Mouse (Mus musculus) T-helper 17 cell (primary cell): Measurements from ENCODE around the gene Hnrnpm.
"Not testable (repeated sequence)": the region's sequence is repeated elsewhere in the genome, so short reads cannot be mapped to it uniquely, and the experiment has no call there.

Experiments used
- in situ Hi-C, 2 experiments: fragments of 300-600 bp; cut with MboI, MseI; formaldehyde crosslinking; loops; 1 replicate in 1 of 2; 2 replicates in 1 of 2; pipeline ENCODE4 v1.15.1; 2025; ENCODE audit warnings: high pct_unique_total_duplicates in 2 of 2

Hnrnpm gene

DNA sequence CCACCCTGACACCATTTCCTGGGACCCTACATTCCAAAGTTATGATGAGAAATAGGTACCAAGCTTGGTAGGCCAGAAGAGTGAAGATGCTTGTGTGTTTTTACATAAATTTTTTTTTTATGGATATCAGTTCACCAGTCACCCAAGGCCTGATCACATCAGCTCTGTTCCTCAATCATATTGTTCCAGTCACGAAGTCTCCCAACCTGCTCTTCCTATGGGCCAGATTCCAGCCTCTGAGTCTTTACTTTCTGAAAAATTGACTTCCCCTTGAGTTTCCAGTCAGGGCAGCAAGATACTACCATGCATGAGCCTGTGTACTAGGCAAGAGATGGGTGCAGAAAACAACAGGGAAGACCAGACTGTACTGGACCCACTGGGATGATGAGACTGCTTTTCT, at the start of gene Hnrnpm:
Gene Hnrnpm, minus strand, starts transcription at position 101 of the 400 bp plus-strand sequence.
- in situ Hi-C loops: no loop called here

DNA sequence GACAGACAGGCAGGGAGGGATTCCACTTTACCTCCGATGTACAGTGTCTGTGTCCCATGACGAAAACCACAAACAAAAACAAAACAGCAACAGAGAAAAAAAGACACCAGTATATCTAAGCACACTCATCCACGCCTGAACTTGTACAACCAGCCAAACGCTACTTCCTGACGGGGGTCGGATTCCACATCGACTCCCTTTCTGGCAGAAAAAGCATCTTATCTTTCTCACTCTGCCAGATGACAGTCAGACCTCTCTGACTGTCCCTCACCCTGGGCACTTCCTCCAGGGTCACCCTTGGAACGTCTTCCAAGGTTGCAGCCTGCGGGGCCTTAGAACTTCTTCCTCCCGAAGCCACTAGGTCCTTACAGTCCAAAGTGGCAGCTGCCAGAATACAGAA, 46.9 kb upstream of the Hnrnpm start:
- in situ Hi-C loops: not testable (repeated sequence)

DNA sequence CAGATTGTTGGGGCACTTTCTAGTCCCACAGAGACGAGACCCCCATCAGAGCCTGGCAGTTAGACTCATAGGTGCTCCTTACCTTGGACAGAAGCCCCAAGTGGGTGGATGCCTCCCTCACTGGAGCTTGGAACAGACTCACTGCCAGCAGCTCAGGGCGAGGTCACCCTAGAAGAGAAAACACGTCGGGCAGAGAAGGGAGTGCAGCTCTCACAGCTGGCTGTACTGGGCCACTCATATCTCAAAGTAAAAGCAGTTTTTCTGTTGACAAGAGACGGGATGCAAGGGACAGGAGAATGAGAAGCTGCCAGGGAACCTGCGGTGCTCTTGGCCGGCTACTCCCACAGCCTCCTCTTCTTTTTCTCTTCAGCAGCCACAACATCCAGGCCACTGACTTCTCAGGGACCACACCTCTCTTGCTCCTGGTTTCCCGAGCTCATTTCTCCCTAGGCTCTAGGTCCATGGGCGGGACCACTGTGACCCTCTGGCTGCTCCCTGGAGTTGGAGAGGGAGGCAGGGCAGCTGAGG, 46.0 kb upstream of the Hnrnpm start:
- in situ Hi-C loops: not testable (repeated sequence)

DNA sequence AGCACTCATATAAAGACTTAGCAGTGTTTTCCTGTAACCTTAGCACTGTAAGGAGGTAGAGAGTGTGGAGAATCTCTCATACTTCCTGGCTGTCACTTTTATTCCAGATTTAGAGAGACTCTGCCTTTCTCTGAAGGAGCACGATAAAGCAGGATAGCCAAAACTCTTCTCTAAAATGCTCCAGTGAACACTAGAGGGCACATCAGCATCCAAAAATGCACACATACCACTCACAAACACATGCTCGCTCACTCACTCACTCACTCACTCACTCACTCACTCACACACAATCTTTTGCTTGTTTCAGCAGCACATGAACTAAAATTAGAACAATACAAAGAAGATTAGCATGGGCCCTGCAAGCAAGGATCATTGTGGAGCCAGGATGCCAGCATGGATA, 42.6 kb upstream of the Hnrnpm start:
- in situ Hi-C loops: no loop called here

DNA sequence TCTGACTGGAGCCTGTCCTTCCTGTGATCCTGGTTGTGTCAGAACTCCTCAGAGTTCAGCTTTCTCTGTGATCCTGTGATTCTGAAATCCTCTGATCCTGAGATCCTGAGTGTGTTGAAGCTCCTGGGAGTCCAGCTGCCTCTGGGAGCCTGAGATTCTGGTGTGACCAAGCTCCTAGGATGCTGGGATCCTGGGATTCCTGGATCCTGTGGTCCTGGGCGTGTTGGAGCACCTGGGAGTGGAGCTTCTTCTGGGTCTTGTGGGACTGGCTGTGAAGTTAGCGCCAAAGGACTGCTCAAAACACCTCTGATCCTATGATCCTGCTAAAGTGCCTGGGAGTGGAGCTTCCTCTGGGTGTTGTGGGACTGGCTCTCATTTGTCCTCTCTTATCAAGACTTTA, 41.7 kb upstream of the Hnrnpm start:
- in situ Hi-C loops: no loop called here

DNA sequence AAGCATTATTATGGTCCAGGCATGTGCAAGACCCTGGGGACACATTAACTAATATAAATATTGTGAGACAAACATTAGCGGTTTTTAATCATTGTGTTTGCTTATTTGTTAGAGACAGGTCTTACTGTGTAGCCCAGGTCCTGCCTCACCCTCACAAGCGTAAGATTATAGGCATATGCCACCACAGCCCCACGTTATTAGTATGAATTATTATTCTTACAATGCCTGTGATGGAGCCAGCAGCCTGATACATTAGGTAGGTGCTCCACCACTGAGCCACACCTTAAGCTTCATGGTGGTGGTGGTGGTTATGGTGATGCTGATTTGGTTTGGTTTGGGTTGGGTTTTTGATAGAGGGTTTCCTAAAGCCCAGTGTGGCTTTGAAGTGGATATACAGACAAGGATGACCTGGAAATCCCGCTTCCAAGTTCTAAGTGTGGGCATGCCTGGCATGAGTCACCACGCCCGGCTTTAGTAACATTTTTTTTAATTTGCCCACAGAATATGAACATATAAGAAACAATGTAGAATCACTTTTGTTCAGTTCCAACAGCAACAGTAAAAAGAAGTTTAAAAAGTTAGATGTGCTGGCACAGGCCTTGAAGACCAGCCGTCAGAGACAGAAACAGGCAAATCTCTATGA, 33.2 kb upstream of the Hnrnpm start:
- in situ Hi-C loops: no loop called here

DNA sequence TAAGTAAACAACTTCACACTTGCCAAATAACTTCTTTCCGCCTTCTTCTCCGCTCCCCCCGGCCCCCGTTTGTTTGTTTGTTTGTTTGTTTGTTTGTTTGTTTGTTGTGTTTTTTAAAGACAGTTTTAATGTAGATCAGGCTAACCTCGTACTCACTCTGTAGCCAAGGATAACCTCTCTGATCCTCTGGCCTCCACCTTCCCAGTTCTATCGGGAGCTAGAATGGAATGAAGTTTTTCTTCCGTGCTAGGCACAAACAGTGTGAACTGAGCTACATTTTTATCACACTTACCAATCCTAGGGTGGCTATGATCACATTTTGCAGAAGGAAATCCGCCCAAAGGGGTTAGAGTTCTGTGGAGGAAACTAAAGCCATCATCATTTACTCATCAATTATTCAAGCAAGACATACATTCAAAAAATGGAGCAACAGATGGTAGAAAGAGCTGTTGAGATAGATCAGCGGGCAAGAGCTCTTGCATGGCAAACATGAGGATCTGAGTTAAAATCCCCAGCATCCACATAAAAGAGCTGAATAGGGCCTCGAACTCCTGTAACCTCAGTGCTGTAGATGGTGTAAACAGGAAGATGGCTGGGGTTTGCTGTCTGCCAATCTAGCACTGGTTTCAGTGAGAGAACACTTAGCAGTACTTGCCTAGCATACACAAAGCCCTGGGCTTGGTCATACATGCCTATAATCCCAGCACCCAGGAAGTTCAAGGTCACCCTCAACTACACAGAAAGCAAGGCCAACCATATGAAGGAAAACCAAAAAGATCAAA, 32.5 kb upstream of the Hnrnpm start:
- in situ Hi-C loops: no loop called here

DNA sequence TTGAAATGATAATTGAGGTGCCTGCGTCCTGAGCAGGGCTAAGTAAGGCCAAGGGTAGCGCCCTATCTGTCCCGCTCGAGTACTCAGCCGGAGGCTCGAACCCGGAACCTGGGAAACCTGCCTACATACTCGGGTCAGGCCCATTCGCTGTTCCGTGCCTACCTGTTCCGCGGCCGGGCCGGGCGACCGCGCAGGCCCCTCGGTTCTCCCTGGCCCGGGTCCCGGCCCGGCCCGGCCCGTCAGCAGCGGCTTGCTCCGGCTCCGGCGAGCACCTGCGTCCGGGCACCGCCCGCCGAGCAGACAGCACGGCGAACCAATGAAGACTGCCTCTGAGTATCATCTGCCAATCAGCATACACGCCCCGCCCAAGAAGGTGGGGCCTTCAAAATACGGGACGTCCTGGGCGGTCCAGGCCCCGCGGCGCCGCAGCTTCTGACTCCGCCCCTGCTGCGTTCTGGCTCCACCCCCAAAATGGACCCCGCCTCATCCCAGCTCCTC, 31.8 kb upstream of the Hnrnpm start, which contains the start of gene March2:
Gene March2, minus strand, starts transcription at position 287 of the 498 bp plus-strand sequence.
- in situ Hi-C loops: no loop called here

DNA sequence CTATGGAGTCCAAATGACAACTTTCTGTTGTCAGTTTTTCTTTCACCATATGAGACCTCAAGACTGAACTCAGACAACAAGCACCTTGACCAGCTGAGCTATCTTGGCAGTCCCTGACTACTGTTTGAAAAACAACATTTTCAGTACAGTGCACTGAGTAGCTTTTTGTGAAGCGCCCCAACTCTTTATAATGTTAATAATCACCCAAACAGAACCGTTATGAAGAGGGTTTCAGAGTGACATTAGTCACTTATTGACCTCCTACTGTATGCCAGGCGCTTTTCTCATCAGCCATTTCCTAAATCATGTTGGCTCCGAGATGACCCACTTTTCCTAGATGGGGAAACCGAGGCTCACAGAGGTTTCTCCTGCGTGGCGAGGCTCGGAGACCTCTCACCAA, 31.3 kb upstream of the Hnrnpm start:
- in situ Hi-C loops: no loop called here

DNA sequence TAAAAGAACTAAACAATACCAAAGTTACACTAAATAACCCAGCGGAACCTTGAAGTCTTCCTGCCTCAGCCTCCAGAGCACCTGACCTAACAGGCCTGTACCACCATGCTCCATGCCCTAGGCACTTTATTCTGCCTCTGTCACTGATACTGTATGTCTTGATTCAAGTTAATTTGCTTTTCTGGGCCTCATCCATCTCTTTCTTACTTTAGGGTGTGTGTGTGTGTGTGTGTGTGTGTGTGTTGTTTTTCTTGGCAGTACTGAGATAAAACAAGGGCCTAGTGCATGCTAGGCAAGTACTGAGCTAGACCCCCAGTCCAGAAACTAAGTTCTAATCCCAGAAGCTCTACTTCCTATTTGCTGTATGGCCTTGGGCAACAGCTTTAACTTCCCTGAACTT, 30.6 kb upstream of the Hnrnpm start:
- in situ Hi-C loops: no loop called here

DNA sequence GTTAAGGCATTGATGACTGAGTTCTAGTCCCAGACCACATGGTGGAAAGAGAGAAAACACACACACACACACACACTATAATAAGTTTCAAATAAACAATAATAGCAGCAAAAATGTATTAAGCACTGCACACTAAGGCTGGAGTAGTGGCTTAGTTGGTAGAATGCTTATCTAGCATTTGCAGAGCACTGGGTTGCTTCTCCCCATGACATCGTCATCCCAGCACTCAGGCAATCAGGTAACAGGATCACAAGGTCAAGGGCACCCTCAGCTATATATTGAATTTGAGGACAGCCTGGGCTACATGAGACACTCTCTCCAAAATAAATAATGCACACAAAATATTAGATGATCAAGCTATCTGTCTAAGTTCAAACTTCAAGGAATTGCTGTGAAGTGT, 28.1 kb upstream of the Hnrnpm start:
- in situ Hi-C loops: no loop called here

DNA sequence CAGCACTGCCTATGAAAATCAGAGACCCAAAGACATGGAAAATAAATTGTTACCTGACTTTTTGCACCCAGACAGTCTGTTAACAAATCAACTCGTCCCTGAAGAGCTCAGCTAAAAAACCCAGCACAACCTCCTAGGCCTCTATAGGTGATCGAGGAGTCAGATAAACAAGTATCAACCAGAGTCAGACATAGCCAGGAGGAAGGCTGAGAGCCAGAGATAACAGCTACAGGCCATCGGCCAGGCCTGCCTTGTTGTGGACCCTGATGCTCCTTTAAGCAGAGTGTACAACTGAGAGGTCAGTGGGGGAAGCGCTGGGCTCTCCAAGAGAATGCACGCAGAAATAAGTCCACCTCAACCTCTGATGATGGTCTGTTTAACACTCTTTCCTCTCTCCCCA, 26.6 kb upstream of the Hnrnpm start:
- in situ Hi-C loops: no loop called here

DNA sequence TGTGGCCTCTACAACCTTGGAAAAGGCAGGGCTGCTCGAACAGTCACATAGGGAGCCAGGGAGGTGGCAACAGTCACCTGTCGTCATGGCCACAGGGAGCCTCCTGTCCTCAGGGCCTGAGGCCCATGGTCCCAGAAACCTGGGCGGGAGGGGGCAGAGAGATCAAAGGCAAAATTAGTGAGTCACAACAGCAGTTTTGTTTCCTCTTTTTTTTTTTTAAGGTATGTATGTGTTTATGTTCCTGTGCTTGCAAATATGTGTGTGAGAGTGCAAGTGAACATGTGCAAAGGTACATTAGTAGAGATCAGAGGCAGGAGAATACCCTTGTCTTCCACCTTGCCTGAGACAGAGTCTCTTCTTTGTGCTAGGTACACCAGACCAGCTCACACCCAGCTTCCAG, 23.2 kb upstream of the Hnrnpm start:
- in situ Hi-C loops: no loop called here

DNA sequence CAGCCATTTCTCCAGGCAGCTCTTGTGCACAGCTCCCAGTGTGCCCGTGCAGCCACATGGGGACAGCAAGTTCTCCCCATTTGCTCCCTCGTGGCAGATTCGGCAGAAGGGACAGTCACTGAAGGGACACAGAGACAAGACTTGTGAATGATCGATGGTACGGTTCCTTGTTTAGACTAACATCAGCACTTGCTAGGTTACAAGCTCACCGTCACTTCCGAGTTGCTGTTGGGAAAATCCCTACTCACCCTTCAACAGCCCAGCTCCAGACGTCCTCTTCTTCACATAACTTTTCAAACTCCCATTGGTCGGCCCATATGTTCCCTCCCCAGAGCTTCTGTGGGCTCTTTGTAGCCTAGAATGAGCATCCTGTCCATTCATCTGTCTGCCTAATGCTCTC, 16.4 kb upstream of the Hnrnpm start:
- in situ Hi-C loops: no loop called here

DNA sequence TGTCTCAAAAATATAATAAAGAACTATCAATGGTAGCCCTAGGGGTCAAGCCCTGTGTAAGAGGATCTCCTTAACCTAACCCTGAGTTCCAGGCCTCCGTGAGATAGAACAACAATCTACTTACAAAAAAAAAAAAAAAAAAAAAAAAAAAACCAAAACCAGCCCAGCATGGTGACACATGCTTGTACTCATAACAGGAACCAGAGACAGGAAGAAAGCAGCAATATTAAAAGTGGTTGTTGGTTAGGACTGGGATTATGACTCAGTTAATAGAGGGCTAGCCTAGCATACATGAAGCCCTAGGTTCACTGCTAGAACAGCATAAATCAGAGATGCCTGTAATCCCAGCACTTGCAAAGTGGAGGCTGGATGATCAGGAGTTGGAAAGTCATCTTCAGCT, 15.5 kb upstream of the Hnrnpm start:
- in situ Hi-C loops: no loop called here

DNA sequence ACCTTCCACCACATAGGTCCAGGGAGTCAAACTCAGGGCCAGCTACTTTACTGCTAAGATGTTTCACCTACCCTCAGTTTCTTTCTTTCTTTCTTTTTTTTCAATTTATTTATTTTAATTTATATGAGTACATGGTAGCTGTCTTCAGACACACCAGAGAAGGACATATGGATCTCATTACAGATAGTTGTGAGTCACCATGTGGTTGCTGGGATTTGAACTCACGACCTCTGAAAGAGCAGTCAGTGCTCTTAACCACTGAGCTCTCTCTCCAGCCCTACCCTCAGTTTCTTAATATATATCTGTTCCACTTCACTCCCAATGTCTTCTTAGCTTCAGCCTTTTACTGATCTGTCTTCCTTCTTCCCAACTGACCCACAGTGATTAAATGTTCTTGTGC, 8.8 kb upstream of the Hnrnpm start:
- in situ Hi-C loops: no loop called here

DNA sequence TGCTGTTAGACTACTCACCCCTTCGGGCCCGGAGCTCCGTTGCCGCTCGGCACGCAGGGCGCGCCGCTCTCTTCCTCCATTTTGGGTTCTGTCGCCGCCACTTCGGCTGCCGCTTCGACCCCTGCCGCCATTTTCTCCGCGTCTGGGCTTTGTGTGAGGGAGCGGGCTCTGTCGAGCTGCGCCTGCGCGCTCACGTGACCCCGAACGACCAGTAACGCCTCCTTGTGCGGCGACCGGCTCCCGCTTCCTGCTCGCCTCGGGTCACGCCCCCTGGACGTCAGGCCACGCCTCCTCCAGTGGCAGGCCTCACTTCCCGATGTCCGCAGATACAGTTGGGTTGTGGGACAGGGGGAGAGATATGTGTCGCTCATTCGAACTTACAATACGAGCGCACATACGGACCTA, 1.4 kb downstream of the Hnrnpm start:
- in situ Hi-C loops: no loop called here

DNA sequence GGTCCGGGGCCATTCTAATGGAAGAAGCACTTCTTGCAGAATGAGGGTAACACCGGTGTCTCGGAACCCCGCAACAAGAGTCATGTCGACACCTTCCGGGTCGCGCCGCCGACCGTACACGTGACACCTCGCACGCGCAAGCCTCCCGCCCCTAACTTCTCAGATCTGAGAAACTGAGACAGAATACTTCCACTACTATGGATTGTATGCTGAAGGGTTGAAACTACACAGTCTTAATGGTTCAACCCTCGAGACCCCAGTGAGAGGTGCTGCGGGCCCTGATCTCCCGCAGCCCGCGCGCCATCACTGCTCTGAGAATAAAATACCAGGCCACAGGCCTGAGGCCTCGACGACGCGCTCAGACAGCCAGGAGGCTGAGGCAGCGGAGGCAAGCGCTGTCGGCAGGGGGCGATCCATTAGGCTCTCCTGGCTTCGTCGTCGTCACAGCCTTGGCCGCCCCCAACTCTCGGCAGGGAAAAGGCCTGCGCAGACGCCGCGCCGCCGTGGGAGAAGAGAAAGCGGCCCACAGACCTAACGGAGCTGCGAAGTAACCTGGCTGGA, 1.9 kb downstream of the Hnrnpm start:
- in situ Hi-C loops: no loop called here

DNA sequence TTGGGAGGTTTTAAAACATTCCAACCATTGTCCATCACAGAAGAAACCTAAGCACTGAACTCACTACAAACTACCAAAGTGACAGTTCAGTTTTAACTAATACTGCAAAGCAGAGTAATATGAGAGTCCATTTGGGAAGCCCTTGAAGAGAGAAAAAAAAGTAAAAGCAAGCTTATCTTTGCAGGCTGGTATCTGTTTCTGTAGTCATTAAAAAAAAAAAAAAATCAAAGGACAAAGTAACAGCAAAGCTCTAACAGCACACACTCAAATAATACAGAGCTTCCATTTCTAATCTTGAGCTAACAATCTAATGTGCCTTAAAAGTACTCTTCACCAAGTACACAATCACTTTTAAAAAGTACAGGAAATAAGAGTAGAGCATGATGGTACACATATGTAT, 4.9 kb downstream of the Hnrnpm start:
- in situ Hi-C loops: no loop called here

DNA sequence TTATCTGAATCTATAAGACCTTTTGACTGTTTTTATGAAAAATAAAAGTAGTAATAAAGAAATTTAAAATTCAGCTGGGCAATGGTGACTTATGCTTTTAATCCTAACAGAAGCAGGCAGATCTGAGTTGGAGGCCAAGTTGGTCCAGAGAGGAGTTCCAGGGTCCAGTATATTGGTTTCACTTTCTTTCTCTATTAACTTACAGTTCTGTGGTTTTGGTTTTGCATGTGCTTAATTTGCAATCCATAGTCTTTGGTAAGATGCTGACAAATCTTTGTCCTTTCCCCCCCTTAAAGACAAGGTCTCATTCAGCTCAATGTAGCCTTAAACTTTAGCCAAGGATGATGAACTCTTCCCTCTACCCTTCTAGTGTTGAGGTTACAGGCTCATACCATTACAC, 7.9 kb downstream of the Hnrnpm start:
- in situ Hi-C loops: no loop called here

DNA sequence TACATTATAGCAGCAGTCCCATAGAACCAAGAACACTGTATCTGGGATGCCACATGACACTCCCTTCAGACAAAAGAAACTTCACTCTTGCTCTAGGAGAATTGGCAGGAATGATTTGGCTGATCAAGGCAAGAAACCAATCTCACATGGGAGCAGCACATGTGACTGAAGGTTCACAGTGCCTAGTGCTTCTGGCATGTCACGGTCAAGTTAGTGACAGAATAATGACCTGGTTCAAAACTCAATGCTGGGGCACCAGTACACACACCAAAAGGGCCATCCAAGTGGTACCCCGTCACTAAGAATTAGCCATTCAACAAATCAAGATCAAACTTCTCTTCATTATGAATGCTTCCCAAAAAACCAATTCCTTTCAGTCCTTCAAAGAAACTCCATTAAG, 10.6 kb downstream of the Hnrnpm start:
- in situ Hi-C loops: no loop called here

DNA sequence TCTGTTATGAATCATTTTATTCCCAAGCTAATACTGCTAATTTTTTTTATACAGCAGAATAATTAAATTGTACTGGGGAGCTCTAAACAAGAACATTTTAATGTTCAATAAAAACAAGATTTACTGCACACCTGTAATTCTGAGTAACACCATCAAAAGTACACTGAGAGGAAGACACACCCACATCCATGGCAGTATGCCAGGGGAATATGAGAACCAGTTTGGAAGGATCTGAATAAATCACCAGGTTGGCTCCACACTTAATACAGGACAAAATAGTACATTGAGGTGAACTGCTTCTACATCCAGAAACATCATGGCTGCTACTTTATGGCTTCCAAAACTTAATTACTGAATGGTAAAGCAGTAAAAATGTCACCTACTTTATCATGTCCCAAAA, 11.2 kb downstream of the Hnrnpm start:
- in situ Hi-C loops: no loop called here

DNA sequence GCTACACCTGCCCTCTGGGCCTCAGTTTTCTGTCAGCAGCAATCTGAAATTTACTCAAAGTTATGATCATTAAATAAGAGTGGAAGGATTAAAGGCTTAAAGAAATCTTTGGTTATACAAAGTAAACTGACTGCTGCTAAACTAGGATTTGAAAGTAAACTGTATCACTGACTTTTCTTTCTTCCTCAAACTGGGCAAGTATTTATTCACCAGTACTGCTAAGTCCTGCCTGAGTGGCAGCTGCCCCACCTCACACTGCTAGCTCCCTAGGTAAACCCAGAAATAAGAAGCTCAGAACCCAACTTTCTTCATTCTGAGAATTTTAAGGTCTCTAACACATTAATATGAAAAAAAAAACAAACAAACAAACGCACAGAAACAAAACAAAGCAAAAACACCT, 12.8 kb downstream of the Hnrnpm start:
- in situ Hi-C loops: no loop called here
